ENCODE assay signal across 9 mouse cellular contexts in the genomic region with DNA sequence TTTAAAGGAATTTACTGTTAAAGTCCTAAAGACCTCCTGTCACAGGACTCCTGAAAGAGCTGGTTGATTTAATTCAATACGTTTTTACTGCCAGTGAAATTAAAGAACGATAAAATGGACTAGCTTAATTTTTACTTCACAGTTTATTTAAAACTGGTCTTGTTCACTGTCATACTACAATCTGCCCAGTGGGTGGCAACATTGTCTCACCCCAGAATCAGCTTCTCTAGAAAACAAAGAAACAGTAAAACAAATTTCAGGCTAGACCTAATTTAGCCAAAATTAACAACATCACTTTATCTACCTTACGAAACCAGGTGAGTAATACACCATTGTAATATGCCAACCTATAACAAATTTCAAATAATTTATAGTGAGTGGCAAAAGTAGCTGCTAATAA. TPM values are rescaled to one million over a fixed set of nuclear protein-coding genes. Genes with fewer than 3 reads are reported as not detected.
DNase-seq lines count a peak whose midpoint lies in the region; ATAC-seq and TF ChIP-seq lines count a peak whose summit lies in the region.
"Had no signal": no experiment of that assay in that cellular context is flagged by ENCODE, and none has a peak within 500 bp of the region (broad histone marks: within the 10 kb centered on the region; RNA-seq: fewer than 3 reads in every experiment).

No protein-coding gene starts in this region.

- ATAC-seq in forebrain, embryonic 15.5 days (replicated peaks) = 0 out of 2 replicates have a peak, but pooled peaks have one; percentile 27
- ATAC-seq in forebrain, embryonic 13.5 days = no peak
- no peak for ATAC-seq in lung, embryonic 14.5 days (ENCODE audit: insufficient read depth)

- H3K27ac ChIP-seq in forebrain, embryonic 15.5 days (replicated peaks) = no peak overlapping the region
- no peak overlapping the region for H3K27ac ChIP-seq in forebrain, embryonic 13.5 days
- H3K27ac ChIP-seq in lung, embryonic 14.5 days (ENCODE audit: low read depth) = no peak overlapping the region
- H3K27ac ChIP-seq: midbrain, embryonic 12.5 days had no signal

- WGBS in forebrain, embryonic 15.5 days = 17% methylated on average over 3 of the region's 3 CpGs
- WGBS in forebrain, embryonic 13.5 days = 22% methylated on average over 3 of the region's 3 CpGs
- WGBS in lung, embryonic 14.5 days = 16% methylated on average over 3 of the region's 3 CpGs

- no peaks in the 10 kb centered on the region for H3K36me3 ChIP-seq in forebrain, embryonic 15.5 days
- no peaks in the 10 kb centered on the region for H3K36me3 ChIP-seq in forebrain, embryonic 13.5 days (ENCODE audit: poor library complexity, severe bottlenecking)
- H3K36me3 ChIP-seq in lung, embryonic 14.5 days (ENCODE audit: insufficient read depth) = no peaks in the 10 kb centered on the region
- H3K36me3 ChIP-seq: midbrain, embryonic 12.5 days had no signal

- TF ChIP-seq POLR2A in brain, embryonic 14.5 days (IDR thresholded peaks at IDR 0.05; ENCODE audit: borderline replicate concordance, extremely low read depth, insufficient read depth, insufficient read length, poor library complexity, severe bottlenecking) = no peak

- TF ChIP-seq CTCF in lung, embryonic 14.5 days (IDR thresholded peaks at IDR 0.05; ENCODE audit: low read depth) = peak; percentile 82
- peak; percentile 48; the same call in 1 of the 2 replicates for TF ChIP-seq CTCF in brain, embryonic 14.5 days (IDR thresholded peaks at IDR 0.05; ENCODE audit: borderline replicate concordance, extremely low read depth, insufficient read depth, insufficient read length)

- no peaks in the 10 kb centered on the region for H3K27me3 ChIP-seq in forebrain, embryonic 15.5 days
- H3K27me3 ChIP-seq in forebrain, embryonic 13.5 days = no peaks in the 10 kb centered on the region
- H3K27me3 ChIP-seq in lung, embryonic 14.5 days (ENCODE audit: insufficient read depth, low read length) = no peaks in the 10 kb centered on the region
- H3K27me3 ChIP-seq: midbrain, embryonic 12.5 days had no signal

- no peak overlapping the region for H3K4me3 ChIP-seq in forebrain, embryonic 15.5 days
- no peak overlapping the region for H3K4me3 ChIP-seq in forebrain, embryonic 13.5 days
- no peak overlapping the region for H3K4me3 ChIP-seq in lung, embryonic 14.5 days (ENCODE audit: low read depth, low read length)
- H3K4me3 ChIP-seq: midbrain, embryonic 12.5 days had no signal

- no peak overlapping the region for H3K4me2 ChIP-seq in forebrain, embryonic 15.5 days (replicated peaks)
- H3K4me2 ChIP-seq in forebrain, embryonic 13.5 days = no peak overlapping the region
- no peak overlapping the region for H3K4me2 ChIP-seq in lung, embryonic 14.5 days
- H3K4me2 ChIP-seq: midbrain, embryonic 12.5 days had no signal

- H3K9me3 ChIP-seq in forebrain, embryonic 15.5 days = no peaks in the 10 kb centered on the region
- no peaks in the 10 kb centered on the region for H3K9me3 ChIP-seq in forebrain, embryonic 13.5 days (replicated peaks)
- no peaks in the 10 kb centered on the region; the same call in 1 of the 2 replicates for H3K9me3 ChIP-seq in lung, embryonic 14.5 days (ENCODE audit: low read depth, low read length)
- H3K9me3 ChIP-seq: midbrain, embryonic 12.5 days had no signal

- no peaks in the 10 kb centered on the region for H3K4me1 ChIP-seq in forebrain, embryonic 15.5 days
- peaks cover 13% of the 10 kb centered on the region for H3K4me1 ChIP-seq in forebrain, embryonic 13.5 days
- H3K4me1 ChIP-seq in lung, embryonic 14.5 days (ENCODE audit: insufficient read depth) = no peaks in the 10 kb centered on the region

- DNase-seq in lung, embryonic 14.5 days = peak; percentile 71
- DNase-seq in lung, postnatal 25 days (ENCODE audit: low spot score) = no peak
- DNase-seq in brain, embryonic 14.5 days (ENCODE audit: low read depth) = peak; percentile 79
- peak; percentile 35 for DNase-seq in left cerebral cortex, postnatal 4 days
- no peak for DNase-seq in spleen, postnatal 36 days (ENCODE audit: low spot score in 2 of 2)
- DNase-seq in layer of hippocampus, adult 11-12 months (ENCODE audit: low spot score) = no peak

- no peak overlapping the region for H3K9ac ChIP-seq in forebrain, embryonic 15.5 days (replicated peaks)
- no peak overlapping the region for H3K9ac ChIP-seq in forebrain, embryonic 13.5 days
- no peak overlapping the region for H3K9ac ChIP-seq in lung, embryonic 14.5 days
- H3K9ac ChIP-seq: midbrain, embryonic 12.5 days had no signal

- intact Hi-C loops in left cerebral cortex, postnatal 4 days (cut with DNase I) = loop anchor here (5.0 to 10.0 kb wide), 2 partner anchors 366 to 438 kb away; a partner anchor contains a TSS

RNA-seq across cellular contexts. Expression of a gene that starts 14.6 kb away (rescaled TPM):
- 45.6 and 46.5 TPM in 2 replicates for polyA plus RNA-seq in forebrain, embryonic 15.5 days (2015; fragmentation: Nextera tagmentation; extraction: Ambion mirVana)
- polyA plus RNA-seq in forebrain, embryonic 13.5 days (2015; fragmentation: Nextera tagmentation; extraction: Ambion mirVana) = 38.3 and 40.3 TPM in 2 replicates
- 37.1 and 38.2 TPM in 2 replicates for polyA plus RNA-seq in lung, embryonic 14.5 days (2014; fragmentation: Nextera tagmentation; extraction: Ambion mirVana)
- 23.5 and 25.9 TPM in 2 replicates for polyA plus RNA-seq in brain, embryonic 14.5 days (2012; rRNA removed)
- 10 to 100 TPM; 36.4 to 38.2 TPM for total RNA-seq in left cerebral cortex, postnatal 4 days (2021)

Comparison
In these comparisons a context has a peak if more than half of its experiments do, and no peak if none do; other contexts are left out.
1. DNase-seq: peak in lung, embryonic 14.5 days (single experiment), brain, embryonic 14.5 days (single experiment) and left cerebral cortex, postnatal 4 days (single experiment); none in lung, postnatal 25 days (single experiment), spleen, postnatal 36 days (0 of 2) and layer of hippocampus, adult 11-12 months (single experiment).